Mouse (Mus musculus) fibroblast of lung, adult 2 months (primary cell): ENCODE data around the gene Rabl6.
"Not testable (repeated sequence)": the region's sequence is repeated elsewhere in the genome, so short reads cannot be mapped to it uniquely, and the experiment has no call there.

Source experiments
- DNase-seq: peaks from one replicate; pipeline ENCODE4 v3.0.0-alpha.2; 2011; ENCODE audit warnings: low read depth

Gene Rabl6

GRCm38 (mm10) chr2:25574579-25575431, 33.5 kb downstream of the Rabl6 start, which contains the start of the genes Mamdc4 and Phpt1:
Gene Mamdc4 (minus strand): TSS chr2:25574845.
Gene Phpt1 (minus strand): TSS chr2:25575224.
- DNase-seq: peak; percentile 96

GRCm38 (mm10) chr2:25574136-25574535, 34.2 kb downstream of the Rabl6 start:
- DNase-seq: no peak

- DNase-seq: no peak
These were observed 35.3 kb downstream of the Rabl6 start for GRCm38 (mm10) chr2:25573068-25573467.

GRCm38 (mm10) chr2:25571221-25571620, 37.1 kb downstream of the Rabl6 start:
- no peak for DNase-seq

GRCm38 (mm10) chr2:25569323-25569722, 39.0 kb downstream of the Rabl6 start:
- DNase-seq: no peak

- no peak for DNase-seq
These were observed 39.8 kb downstream of the Rabl6 start for GRCm38 (mm10) chr2:25568473-25569019.

GRCm38 (mm10) chr2:25566558-25566957, 41.8 kb downstream of the Rabl6 start:
- DNase-seq: no peak

- no peak for DNase-seq
These were observed 42.6 kb downstream of the Rabl6 start for GRCm38 (mm10) chr2:25565741-25566140.

GRCm38 (mm10) chr2:25561946-25562345, 46.4 kb downstream of the Rabl6 start:
- DNase-seq: no peak

- DNase-seq: no peak
These were observed 47.8 kb downstream of the Rabl6 start for GRCm38 (mm10) chr2:25560551-25560950.

- no peak for DNase-seq
These were observed 49.5 kb downstream of the Rabl6 start for GRCm38 (mm10) chr2:25558774-25559173.

GRCm38 (mm10) chr2:25557964-25558360, 50.4 kb downstream of the Rabl6 start:
- DNase-seq: no peak

GRCm38 (mm10) chr2:25557221-25557963, 50.9 kb downstream of the Rabl6 start, which contains the start of gene Edf1:
Gene Edf1 (plus strand): TSS chr2:25557847.
- DNase-seq: peak; percentile 65

- DNase-seq: no peak
These were observed 52.0 kb downstream of the Rabl6 start for GRCm38 (mm10) chr2:25556296-25556695.

GRCm38 (mm10) chr2:25555479-25555878, 52.8 kb downstream of the Rabl6 start:
- DNase-seq: not testable (repeated sequence)

GRCm38 (mm10) chr2:25553171-25553786, 55.0 kb downstream of the Rabl6 start:
- DNase-seq: not testable (repeated sequence)

- DNase-seq: no peak
These were observed 57.1 kb downstream of the Rabl6 start for GRCm38 (mm10) chr2:25551186-25551585.

- DNase-seq: no peak
These were observed 59.0 kb downstream of the Rabl6 start for GRCm38 (mm10) chr2:25549021-25549991.

GRCm38 (mm10) chr2:25546811-25547491, 61.4 kb downstream of the Rabl6 start, which contains the start of gene Traf2:
Gene Traf2 (minus strand): TSS chr2:25546940.
- DNase-seq: peak; percentile 98
